Mouse (Mus musculus) gastrocnemius, postnatal 14 days (tissue): ENCODE results near the gene Atxn1. TPM values are rescaled to one million over a fixed set of nuclear protein-coding genes. Genes with fewer than 3 reads are reported as not detected.

ENCODE experiments used
- DNase-seq: peaks from one replicate; pipeline ENCODE4 v3.0.0; 2021; ENCODE audit warnings: mixed read lengths
- intact Hi-C: fragments of 180-260 bp; cut with DNase I; formaldehyde crosslinking; loops from one replicate; pipeline ENCODE4 v1.15.1; 2025; ENCODE audit warnings: low total_unique reads
- total RNA-seq, 2 experiments: library from RNA; stranded (reverse); gene quantifications; 2 replicates each; pipeline ENCODE4 v1.2.3; 2021

Gene Atxn1
- total RNA-seq, 2 experiments from 2014 or later, result 23.5 to 23.8 TPM

DNA sequence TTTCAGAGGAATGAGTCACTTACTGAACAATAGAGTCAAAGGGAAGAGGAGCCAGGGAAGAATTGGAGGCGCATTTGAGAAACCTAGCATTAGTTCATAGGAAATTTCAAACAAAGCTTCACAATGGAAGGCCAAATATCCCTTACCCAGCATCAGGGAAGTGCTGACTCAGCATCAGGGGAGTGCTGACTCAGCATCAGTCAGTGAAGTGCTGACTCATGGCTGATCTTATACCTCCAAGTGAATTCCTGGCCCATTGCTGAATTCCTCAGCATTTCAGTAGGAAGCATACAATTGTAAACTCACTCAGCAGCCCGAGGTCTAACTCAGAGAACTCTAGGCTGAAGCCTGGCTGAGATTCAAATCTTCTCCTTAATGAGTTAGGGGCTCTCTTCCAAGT, 213.6 kb downstream of the Atxn1 start:
- DNase-seq, result no peak
- intact Hi-C loops, result no loop called here

DNA sequence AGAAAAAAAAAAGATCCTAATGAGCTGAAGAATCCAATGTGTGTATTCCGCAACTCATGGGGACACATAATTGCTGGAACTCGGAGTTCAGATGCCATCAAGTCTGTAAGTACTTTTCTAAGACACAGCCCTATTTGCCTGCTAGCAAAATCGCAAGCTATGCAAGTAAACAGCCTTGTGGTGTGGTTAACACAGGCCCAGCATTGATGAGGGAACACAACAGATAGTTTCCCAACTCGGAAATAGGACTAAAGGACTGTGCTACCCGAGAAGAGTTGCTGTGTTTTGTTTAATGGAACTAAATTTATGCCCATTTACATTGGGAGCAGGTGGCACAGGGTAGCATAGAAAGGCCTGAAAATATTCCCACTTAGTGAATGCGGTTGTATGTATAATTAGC, 214.2 kb downstream of the Atxn1 start:
- intact Hi-C loops, result no loop called here
- no peak for DNase-seq

DNA sequence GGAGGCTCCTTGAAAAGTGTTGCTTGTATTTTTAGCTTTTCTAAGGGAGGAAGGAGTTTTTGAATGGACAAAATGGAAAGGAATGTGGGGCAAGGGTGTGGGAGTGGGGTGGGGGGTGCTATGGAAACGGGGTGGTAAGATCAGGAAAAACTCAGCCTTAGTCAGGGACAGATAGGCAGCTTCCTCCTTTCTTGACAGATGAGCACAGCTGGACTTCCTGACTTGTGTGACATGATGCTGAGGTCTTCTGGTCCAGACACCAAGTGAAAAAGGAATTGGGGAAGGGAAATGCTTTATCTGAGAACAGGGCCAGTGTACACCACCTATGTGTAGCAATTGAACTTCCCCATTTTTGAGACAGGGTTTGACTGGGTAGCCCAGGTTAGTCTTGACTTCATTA, 214.9 kb downstream of the Atxn1 start:
- intact Hi-C loops, result no loop called here
- DNase-seq, result no peak

DNA sequence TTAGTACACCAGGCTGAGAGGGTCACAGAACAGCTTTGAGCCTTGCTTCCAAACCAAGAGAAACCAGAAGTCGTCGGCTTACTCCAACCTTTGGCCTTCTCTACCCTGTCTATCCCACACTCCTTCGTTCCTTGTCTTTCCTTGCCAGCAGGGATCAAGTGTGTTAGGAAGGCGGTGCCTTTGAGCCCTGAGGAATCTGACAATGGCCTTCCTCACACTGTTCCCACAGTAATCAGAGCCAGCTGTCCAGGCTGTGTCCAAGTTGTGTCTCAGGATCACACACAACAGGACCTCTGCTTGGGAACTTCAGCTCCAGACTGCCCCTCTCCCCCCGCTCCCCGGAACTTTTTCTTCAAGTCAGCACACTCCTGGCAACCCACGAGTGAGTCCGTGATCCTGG, 215.6 kb downstream of the Atxn1 start:
- no peak for DNase-seq
- intact Hi-C loops, result no loop called here

DNA sequence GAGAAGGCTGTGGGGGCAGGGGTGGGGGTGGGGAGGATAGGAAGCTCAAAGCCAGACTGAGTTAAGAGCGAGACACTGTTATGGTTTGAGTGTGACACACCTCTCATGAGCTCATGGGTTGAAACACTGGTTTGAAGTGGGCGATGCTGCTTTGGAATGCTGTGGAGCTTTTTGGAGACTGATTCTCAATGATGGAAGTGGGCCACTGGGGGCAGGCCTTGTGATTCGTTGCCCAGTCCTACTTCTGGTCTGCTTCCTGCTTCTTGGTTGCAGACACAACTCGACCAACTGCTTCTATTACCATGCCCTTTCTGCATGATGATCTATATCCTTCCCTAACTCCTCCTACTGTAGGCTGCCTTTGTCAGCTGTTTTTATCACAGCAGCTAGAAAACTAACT, 216.1 kb downstream of the Atxn1 start:
- DNase-seq, result no peak
- intact Hi-C loops, result no loop called here

DNA sequence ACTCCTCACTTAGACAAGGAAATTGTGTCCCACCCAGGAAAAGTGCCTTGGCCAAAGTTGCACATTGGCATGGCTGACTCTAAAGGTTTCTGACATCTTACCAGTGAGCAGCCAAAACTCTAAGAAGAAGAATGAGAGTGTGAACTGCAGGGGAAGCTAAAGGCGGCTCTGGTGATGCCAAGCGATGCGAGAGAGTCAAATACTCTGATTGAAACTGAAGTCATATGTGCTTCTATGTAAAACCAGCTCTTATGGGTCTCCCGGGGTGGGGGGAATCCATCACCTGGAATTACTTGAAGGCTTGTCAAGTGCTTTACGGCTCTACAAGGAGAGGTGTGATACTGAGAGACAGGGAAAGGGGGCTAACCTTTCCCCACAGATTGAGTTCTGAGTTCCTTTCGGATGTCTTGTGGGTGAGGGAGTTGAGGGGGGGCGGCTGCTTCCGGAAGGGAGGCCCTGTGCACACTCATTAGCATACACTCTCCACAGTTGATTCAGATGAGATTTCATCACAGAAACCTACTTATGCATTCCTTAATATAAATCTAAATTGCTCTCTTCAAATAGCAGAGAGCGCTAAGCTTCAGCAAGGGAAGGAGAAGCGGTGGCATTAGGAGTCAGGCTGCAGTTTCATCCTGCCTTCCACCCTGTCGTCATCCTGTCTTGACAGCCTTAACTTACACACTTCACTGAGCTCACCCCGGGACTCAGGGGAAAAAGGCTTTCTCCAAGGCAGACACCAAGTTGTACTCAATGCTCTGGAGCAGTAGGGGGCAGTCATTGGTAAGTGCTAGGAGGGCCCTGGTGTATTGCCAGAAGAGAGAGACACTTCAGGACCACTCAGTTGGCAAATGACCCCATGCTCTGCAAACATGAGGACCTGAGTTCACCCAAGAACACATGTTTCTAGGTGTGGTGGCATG, 218.7 kb downstream of the Atxn1 start:
- intact Hi-C loops, result no loop called here

DNA sequence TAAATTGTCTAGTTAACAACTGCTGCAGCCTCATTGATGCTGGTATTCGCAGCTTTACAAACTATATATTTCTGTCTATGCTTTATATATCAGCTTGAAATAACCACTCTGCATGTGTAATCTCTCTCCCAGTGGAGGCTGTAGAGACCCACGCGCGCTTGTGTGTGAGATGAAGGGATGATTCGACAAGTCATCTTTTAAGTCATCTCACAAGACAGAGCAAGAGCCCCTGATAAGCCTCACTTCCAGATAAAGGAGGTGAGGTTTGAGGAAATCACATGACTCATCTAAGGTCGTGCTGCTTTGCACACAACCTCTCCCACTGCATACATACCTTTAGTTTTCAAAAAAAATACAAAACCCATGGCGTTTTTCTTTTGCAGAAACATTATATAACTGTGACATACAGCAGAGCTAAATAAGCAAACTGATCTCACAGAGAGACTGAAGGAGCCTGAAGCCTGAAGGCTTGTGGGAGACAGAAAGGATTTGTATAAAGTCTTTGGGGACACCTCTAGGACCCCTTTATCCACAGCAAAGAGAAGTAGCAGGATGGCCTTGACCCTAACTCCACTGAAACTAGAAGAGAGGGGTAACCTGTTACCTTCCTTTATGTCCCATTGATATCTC, 219.9 kb downstream of the Atxn1 start:
- intact Hi-C loops, result no loop called here
- no peak for DNase-seq

More for the DNA sequence above, 218.7 kb downstream of the Atxn1 start:
- DNase-seq, result no peak

DNA sequence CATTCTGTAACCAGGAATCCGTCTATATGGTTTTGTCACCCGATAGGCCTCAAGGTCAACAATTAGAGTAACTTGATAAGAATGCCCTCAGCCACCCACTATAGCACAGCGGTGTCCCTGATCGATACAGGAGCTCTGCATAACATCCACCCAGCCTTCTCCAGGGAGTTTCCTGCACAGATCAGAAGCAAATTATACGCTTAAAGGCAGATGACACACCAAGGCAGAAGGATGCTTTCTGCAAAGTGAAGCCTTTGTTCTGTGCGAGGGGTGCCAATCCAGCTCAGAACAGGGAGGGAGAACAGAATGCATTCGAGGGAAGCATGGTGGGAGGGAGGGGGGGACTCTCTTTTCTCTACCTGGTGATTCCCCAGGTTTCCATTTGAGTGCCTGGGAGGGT, 221.0 kb downstream of the Atxn1 start:
- DNase-seq, result no peak
- intact Hi-C loops, result no loop called here

DNA sequence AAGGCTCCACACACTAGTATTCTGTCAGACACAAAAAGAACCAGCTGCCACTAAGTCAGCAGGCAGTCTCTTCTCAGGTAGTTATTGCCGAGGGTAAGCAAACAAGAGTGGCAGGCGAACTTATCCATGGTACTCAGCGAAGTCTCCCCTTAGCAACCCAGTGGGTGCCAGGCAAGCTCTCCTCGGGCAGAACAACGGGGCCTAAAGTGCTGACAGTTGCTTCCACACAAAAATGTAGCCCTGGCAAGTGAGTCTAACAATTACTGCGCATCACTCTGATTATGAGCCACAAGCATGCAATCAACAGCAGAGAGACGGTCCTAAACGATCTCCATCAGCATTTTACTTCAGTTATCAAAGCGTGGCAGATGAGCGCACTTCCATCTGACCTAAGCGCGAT, 224.4 kb downstream of the Atxn1 start:
- DNase-seq, result no peak
- intact Hi-C loops, result no loop called here

DNA sequence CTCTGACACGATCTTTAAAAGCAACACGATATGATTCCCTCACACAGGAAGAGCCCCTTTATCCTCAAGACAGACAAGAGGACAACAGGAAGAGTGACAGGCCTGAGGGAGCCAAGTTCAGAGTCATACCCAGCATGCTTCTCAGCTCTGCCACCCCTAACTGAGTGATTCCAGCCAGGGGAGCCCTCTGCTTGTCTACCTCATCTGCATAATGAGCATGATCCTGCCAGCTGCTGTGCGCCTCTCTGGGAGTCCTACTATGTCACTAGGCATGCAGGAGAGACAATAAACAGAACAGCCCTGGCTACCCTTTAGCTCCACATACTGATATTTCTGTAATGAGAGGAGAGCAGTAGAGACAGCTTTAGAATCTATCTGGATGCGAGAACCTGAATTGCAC, 228.6 kb downstream of the Atxn1 start:
- intact Hi-C loops, result no loop called here
- DNase-seq, result no peak

DNA sequence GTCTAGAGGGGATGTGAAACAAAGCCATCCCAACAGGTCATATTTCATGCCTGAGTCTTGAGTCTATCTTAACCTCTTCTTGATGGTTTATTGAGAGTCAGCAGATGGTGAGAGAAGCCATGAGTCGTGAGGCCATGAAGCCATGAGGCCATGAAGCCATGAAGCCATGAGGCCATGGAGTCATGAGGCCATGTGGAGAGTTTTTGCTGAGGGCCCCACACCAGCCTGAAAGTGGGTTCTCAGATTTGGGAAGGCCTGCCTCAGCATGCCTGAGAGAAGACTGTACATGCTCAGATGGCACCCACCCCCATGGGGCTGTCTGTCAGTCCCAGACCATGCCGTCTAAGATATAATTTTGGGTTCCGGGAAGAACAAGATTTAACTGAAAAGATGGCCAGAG, 229.0 kb downstream of the Atxn1 start:
- no peak for DNase-seq
- intact Hi-C loops, result no loop called here

DNA sequence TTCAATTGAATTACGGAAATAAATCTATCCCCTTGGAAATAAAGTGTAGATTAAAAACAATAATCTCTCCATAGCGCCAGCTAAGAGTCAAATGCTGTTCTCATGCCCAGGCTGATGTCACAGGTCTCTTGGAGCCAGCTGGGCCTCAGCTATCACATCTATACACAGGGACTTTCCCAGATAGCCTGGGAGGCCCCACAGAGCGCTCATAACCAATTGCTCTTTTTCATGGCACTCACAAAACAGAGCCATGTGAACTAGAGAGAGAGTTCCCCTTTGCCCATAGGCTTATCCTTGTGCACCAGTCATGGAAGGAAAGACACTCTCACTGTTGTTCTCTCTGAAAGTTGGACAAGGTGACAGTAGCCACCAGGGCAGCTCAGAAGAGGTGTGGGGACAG, 230.3 kb downstream of the Atxn1 start:
- no peak for DNase-seq
- intact Hi-C loops, result no loop called here

DNA sequence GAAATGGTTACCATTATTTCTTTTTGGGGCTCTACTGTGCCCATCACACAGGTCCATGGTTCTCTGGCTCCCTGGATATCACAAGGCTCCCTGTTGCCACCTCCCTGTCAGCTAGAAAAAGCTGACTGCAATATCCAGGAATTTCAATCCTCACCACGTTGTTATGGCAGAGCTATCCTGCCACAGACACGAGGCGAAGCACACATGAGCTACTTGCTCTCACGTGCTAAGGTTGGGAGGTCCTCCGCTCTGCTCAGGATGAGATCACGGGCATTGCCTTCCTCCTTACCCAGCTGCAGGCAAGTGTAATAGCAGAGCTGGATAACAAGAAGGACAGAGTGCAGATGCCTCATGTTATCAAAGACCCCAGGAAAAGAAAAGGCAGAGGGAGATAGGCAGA, 232.2 kb downstream of the Atxn1 start:
- intact Hi-C loops, result no loop called here
- DNase-seq, result no peak

DNA sequence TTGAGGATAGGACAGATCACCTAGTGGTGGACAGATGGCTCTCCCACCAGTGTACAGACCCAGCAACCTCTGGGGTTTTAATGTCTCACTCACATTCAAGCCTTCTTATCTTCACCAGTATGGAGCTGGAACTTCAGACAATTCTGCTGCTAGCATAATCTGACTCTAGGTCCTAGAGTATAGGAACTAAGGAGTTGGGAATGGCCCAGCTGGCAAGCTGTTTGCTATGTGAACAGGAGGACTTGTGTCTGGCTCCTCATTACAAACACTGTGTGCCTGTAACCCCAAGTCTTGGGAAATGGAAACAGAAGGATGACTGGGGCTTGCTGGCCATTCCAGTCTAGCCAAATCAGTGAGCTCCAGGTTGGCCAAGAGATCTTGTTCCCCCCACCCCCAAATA, 237.9 kb downstream of the Atxn1 start:
- intact Hi-C loops, result no loop called here
- DNase-seq, result no peak

DNA sequence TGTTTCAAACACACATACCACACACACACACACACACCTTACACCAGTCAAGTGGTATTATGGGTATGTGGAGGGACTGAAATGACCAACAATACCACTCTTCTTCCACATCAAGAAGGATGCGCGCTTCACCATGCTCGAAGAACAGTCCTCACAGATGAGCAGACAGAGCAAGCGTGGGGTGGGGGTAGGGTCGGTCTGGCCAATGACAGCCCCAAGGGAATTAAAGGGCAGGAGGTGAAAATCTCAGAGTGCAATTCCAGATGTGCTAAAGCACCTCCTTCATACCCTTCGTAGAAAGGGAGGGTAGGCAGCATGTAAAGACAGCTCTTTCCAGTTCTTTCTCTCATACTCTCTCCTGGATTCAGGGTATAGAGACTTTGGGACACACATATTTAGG, 238.6 kb downstream of the Atxn1 start:
- DNase-seq, result no peak
- intact Hi-C loops, result no loop called here

DNA sequence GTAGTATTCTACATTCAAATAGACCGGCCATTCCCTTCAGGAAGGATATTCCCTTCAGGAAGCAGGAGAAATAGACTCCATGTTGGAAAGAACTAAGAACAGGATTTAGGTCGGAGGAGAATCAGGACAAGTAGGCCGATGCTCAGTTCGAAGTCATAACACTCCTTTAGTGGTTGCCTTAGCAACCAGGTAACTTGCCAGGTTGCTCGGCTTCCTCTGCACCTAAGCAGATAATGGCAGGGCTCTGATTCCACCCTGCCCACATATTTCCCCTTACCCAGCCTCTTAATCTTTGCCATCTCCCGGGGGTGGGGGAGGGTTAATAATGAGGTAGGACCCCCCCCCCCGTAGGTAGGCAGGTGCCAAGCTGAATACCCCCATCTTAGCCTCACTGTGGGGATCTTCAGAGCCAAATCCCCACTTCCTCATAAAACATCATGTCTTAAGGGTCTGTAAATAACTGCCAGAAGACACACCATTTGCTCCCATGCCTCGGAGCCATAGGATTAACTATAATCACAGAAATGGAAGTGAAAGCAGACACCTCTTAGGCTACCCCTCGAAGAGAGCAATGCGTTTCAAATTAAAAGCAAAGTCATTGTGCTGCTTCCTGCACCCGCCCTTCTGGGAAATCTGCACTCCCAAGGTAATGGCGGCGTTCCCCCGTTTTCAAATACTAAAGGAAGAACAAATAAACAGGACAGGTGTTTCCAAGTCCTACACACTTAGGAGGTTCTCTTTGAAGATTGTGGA, 240.1 kb downstream of the Atxn1 start:
- intact Hi-C loops, result no loop called here

DNA sequence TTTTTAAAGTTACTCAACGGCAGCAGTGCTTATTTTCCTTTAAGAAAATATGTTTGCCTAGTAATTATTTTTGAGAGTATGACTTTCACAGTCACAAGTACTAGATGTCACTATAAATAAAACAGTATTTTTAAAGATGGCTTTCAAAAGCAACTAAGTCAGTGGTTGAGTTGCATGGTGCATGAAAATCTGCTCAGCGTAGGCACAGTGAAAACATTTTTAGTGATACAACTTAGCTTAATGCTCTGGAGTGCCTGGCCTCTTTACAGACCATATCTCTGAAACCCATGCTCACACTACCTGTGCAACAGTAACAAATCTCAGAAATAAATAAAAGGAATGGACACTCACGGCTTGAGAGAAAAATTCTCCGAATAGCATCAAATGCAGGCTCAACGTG, 241.9 kb downstream of the Atxn1 start:
- intact Hi-C loops, result no loop called here
- DNase-seq, result no peak

More for the DNA sequence above, 240.1 kb downstream of the Atxn1 start:
- no peak for DNase-seq

DNA sequence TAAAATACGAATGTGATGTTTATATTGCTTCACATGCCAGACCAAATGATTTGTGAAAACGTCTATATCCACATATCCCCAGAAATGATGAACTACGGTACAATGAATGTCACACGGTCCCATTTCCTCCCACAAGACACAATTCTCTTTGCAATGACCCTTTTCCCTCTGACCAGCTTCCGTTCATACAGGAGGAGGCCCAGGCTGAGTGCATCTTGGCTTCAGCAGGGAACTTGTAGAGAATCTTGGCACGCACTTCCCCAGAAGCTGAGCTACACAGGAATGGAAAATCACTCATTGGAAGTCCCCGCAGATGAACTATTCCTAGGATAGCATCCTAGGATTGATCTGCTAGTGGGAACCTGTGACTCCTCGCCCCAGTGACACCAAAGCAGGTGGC, 243.2 kb downstream of the Atxn1 start:
- DNase-seq, result peak; percentile 46
- intact Hi-C loops, result no loop called here

DNA sequence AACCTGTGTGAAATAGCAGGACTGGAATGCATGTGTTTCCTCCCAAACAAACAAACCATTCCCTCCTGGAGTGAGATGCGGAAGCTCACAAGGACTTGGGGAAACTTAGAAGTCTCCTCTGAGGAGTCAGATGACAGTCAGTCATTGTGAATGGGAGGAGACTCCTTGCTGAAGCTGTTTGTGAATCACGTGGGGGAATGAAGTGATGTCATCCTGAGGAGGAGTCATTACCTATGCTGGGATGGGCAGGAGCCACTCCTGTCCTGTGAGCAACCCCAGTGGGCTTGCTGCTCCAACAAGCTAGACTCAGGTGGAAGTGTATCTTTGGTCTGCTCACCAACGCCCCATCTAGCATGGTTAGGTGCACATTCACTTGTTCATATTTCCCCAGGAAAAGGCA, 246.0 kb downstream of the Atxn1 start:
- no peak for DNase-seq
- intact Hi-C loops, result no loop called here

DNA sequence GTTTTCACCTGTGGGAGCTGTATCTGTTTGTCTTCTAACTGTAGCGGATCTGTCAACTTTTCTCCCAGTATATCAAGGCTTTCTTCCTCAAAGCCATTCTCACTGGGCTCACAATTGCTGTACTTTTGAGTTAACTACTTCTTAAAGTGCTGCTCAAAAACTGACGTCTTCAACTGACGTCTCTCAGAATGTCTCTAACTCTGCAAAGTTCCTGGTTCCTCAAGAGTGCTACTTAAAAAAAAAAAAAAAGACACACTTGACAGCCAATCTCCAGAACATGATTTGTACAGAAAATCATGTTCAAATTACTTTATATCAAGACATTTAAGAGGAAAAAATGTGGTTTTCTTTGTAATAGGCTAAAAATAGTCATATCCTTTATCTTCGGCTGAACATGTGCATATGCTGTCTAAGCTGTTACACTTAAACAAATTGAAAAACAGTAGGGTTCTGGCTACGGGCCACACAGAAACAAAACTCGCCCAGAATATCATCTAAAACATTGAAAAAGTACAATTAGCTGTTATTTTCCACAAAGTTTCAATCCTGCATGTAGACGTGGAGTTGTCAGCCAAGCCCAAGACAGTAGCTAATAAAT, 249.1 kb downstream of the Atxn1 start:
- DNase-seq, result no peak
- intact Hi-C loops, result no loop called here
